Mouse (Mus musculus) liver, adult (tissue): Measurements from ENCODE around the gene Stub1.
A peak's percentile ranks its signal among the peaks of the same experiment; 100 is the strongest.

Source experiments
- GATA4 ChIP-seq: IDR thresholded peaks from 2 replicates; pipeline ENCODE4 v1.6.1; 2014; ENCODE audit warnings: mild to moderate bottlenecking, low read length; ENCODE audit not compliant: insufficient replicate concordance

Gene Stub1

GRCm38 (mm10) chr17:25833291-25833663, at the start of gene Stub1:
Stub1 (minus strand) TSS chr17:25833404.
- no peak for TF ChIP-seq GATA4

- TF ChIP-seq GATA4 = no peak
Observed at GRCm38 (mm10) chr17:25882306-25882705, 49.1 kb upstream of the Stub1 start.

- TF ChIP-seq GATA4 = no peak
Observed at GRCm38 (mm10) chr17:25881691-25882090, 48.5 kb upstream of the Stub1 start.

GRCm38 (mm10) chr17:25880913-25881641, 47.9 kb upstream of the Stub1 start:
- no peak for TF ChIP-seq GATA4

GRCm38 (mm10) chr17:25880196-25880910, 47.1 kb upstream of the Stub1 start, which contains the start of gene Wfikkn1:
Wfikkn1 (minus strand) TSS chr17:25880858.
- TF ChIP-seq GATA4 = no peak

GRCm38 (mm10) chr17:25879750-25880149, 46.5 kb upstream of the Stub1 start:
- no peak for TF ChIP-seq GATA4

- no peak for TF ChIP-seq GATA4
Observed at GRCm38 (mm10) chr17:25879261-25879660, 46.1 kb upstream of the Stub1 start.

GRCm38 (mm10) chr17:25878611-25879180, 45.5 kb upstream of the Stub1 start:
- no peak for TF ChIP-seq GATA4

- no peak for TF ChIP-seq GATA4
Observed at GRCm38 (mm10) chr17:25877741-25878610, 44.8 kb upstream of the Stub1 start.

- no peak for TF ChIP-seq GATA4
Observed at GRCm38 (mm10) chr17:25877025-25877424, 43.8 kb upstream of the Stub1 start.

- TF ChIP-seq GATA4 = no peak
Observed at GRCm38 (mm10) chr17:25876347-25876915, 43.2 kb upstream of the Stub1 start.

GRCm38 (mm10) chr17:25875171-25876136, 42.2 kb upstream of the Stub1 start:
- TF ChIP-seq GATA4 = peak; percentile 21; the same call in 1 of the 2 replicates

GRCm38 (mm10) chr17:25874721-25875170, 41.5 kb upstream of the Stub1 start, which contains the start of gene Mettl26:
Mettl26 (plus strand) TSS chr17:25875074.
- TF ChIP-seq GATA4 = no peak
